Mouse (Mus musculus): ENCODE measurements around the gene Mlip.

Gene Mlip

DNA sequence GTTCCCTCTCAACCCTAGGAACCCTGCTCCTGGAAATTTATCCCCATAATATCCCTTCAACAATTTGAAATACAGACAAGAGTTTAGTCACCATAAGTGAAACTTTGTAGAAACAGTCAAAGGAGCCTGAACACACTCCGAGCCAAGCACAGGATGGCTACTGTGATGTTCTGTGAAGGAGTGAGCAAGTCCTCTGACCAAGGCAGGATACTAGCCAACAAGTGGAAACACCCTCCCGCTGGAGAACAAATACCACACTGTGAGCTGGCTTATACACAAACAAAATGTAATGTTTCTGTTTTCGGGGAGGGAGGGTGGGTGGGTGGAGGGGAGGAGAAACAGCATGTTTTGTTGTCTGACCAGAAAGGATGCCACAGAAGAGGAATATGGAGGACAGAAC lies 17.9 kb upstream of the Mlip start:
- no peak for TF ChIP-seq GATA4 (IDR thresholded peaks at IDR 0.05; ENCODE audit: insufficient replicate concordance, low read length)

DNA sequence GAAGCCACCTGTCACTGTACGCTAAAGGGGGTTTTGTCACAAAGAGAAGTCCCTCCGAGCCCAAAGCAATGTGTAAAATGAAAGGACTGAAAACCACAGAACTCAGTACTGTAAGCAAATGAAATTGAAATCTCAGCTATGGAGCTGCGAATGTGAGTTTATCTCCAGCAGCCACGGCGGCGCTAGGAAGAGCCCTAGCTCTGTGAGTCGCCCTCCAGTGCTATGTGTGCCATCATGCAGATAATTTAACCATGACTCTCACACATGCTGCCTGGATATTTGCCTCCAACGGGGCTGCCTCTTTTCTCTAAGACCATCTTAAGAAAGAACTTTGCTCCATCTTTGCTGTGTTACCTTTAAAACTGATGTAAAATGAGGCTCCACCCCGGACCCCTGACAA lies 16.5 kb upstream of the Mlip start:
- no peak for TF ChIP-seq GATA4 (IDR thresholded peaks at IDR 0.05; ENCODE audit: insufficient replicate concordance, low read length)

DNA sequence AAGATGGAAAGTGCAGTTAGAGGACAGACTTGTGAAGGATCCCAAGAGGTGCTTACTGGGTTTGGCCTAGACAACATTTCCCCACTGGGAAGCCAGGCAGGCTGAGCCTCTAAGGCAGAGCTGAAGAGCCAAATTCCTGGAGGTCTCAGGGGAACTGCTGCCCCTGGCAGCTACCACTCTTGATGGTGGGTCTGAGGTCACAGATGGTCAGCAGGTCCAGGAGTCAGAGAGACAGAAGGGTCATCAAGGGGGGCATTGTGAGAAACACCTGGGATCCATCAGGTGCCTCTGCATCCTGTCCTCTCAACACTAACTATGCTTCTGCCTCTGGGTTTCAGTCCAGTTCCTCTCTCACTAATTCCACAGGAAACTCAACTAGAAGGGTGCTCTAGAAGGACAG lies 10.1 kb upstream of the Mlip start:
- TF ChIP-seq GATA4 (IDR thresholded peaks at IDR 0.05; ENCODE audit: insufficient replicate concordance, low read length), result no peak

DNA sequence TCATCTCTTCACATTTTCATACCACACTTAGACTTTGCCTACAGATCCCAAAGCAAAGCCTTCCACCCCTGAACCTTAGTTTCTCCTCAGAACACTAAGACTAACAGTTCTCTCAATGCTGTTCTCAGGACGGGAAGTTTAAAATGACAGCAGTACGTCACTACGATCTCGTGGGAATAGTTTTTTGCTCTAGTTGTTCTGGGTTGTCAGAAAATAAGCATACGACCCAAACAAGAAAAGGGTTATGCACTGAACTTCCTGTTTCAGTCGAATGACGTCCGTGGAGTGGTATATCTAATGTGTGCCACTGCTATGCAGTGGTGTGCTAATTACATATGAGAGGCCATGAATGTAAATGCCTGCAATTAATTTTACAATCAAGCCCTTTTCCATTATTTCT lies 7.9 kb upstream of the Mlip start:
- no peak for TF ChIP-seq GATA4 (IDR thresholded peaks at IDR 0.05; ENCODE audit: insufficient replicate concordance, low read length)

DNA sequence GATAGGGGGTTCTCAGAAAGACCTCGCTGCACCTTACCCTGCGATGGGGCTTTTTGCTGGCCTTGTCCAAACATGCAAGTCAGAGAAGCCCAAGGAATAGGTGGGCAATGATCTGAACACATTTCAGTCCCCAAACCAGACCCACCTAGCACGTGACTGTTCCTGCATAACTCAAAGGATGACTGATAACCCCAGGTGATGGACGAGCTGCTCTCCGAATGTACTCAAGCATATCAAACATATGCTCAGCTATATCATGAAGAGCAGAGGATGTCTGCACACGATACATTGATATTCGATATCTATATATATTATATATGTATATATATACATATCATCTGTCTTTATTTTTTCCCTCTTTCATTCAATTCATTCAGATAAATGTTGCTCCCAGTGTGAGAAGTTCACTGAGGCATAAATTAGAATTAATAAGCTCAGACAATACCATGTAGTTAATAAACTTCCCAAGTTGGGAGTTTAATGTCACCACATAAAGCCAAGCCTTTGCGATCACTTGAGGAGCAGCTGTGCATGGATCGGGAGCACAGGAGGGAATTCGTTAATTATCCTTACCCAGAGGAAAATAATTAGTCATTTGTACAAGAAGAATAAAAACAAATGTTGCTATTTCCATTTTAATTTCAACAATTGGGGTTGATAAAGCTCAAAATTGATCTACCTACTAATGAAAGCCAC lies 6.7 kb upstream of the Mlip start:
- TF ChIP-seq GATA4 (IDR thresholded peaks at IDR 0.05; ENCODE audit: insufficient replicate concordance, low read length), result no peak

DNA sequence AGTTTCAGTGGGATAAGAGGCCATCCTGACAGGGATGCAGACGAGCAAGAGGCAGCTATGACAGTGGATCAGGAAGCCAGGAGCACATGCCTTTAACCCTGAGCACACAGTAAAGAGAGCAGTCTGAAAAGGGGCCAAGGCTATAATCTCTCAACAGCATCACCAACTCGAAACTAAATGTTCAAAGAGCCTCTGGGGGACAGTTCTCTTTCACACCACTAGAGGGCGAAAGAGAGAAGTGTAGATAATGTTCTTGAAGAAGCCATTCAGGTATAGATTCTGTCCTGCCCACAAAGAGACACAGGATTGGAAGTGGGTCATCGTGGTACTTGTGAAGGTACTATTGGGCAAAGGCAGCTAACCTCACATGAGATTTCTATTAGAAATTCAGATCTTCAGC lies 1.2 kb upstream of the Mlip start:
- TF ChIP-seq GATA4 (IDR thresholded peaks at IDR 0.05; ENCODE audit: insufficient replicate concordance, low read length), result no peak

DNA sequence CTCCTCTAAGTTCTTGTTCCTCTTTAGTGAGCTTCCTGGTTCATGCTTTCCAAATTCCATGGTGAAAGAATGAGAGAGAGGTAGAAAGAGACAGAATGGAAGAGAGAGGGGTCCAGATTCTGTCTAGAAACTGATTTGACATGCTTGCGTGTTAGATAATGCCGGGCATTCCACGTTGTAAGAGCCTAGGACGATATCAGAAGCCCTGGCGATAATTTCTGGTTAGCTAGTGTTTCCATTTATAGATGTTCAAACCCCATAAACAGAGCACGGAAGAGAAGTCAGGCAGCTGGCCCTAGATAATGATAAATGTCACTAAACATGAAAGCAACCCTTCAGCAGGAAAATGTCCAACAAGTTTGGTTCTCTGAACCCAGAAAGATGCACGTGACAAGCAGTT lies 5.1 kb downstream of the Mlip start:
- TF ChIP-seq GATA4 (IDR thresholded peaks at IDR 0.05; ENCODE audit: insufficient replicate concordance, low read length), result no peak

DNA sequence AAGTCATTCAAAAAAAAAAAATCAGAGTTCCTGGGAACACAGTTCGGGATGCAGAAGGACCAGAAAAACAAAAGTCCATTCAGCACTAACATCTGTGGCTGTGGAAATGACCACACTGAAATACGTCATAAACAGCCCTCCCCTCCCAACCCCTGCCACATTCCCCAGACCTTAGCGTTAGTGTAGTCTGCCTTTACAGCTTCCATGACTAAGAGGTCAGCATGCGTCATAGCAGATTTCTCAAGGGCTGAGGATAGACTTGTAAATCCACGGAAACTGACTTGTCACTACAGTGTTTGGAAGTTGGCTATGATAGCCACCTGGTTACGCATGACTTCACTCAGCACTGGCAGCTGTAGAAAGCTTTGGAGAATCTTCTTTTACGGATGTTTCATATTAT lies 8.5 kb downstream of the Mlip start:
- no peak for TF ChIP-seq GATA4 (IDR thresholded peaks at IDR 0.05; ENCODE audit: insufficient replicate concordance, low read length)

DNA sequence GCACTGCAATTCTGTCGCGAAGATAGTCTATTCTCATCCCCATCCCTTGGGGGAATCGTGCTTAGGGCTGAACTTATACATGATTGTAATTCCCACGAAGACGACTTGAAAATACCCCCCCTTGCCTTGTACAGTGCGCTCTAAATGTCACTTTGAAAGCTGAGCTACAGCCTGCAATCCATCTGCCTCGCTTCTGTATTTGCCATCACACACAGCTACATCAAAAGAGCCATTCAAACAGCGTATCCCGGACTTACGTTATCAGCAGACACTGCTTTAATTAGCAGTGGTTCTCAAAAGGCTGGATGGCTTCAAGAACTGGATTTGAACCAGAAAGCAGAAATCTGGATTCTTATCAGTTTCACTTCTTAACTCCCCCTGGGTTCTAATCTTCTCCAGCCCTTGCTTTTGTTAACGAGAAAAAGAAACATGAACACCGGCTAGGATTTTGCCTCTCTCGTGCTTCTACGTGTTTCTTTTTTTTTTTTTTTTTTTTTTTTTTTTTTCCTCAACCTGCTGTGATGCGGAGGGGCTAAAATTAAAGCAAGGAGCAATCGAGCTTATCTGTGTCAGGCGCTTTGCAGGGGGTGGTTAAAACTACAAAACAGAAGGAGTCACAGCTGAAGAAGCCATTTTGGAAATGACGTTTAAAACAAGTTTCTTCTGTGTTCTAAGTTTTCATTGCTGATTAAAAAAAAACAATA lies 12.5 kb downstream of the Mlip start:
- no peak for TF ChIP-seq GATA4 (IDR thresholded peaks at IDR 0.05; ENCODE audit: insufficient replicate concordance, low read length)

DNA sequence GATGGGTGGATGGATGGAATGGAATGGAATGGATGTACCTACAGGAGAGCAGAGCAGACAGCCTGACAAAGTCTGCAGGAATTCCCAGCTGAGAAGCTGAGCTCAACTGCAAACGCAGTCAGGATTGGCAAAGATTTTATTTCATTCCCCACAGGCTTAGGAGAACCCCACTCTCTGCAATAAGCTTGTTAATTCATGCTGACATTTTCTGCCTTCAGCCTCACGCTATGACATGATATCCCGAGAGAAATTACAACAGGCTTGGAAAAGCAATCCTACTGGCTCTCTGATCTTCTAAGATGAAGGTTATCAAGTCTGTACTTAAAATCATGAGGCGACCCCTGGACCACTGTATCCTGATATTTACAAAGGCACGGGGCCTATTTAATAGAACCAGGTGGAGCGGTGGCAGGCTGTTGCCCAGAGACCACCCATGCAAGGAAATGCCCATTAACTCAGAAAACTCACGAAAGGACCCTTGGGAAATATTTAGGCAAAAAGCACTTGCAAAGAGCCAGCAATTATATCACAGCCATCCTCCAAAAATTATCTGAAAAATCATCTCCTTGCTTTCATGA lies 13.1 kb downstream of the Mlip start:
- TF ChIP-seq GATA4 (IDR thresholded peaks at IDR 0.05; ENCODE audit: insufficient replicate concordance, low read length), result no peak

DNA sequence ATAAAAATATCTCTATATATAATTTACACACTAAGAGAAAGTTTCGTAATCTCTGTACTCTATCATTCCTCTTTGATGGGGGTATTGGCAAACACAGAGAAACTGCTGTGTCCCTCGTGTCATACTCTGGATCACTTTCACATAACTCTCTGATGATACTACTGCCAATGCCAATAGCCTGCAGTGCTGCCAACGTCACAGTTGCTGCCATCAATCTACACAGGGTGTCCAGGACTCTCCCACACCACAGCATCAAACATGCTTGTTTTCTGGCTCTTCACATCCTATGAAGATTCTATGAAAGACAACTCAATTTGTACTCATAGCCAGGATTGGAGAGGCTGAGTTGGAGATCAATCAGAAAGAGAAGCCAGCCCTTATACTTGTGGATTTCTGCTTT lies 17.4 kb downstream of the Mlip start:
- TF ChIP-seq GATA4 (IDR thresholded peaks at IDR 0.05; ENCODE audit: insufficient replicate concordance, low read length), result no peak

DNA sequence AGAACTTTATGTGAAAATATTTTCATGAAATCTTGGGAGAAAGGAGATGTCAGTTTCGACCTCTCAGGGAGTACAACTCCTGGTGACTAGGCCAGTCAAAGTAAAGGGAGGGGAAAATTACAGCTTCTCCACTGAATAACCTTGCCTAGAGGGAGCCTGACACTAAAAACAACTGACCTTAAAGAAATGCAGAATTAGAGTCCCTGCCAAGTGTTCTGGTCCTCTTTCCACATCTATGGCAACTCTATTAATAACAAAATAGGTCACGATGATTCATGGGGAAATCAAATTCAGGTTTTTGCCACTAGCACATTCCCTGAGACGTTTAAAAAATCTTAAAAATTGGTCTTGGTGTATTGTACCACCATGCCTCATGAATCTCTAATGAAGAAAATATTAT lies 34.4 kb downstream of the Mlip start:
- no peak for TF ChIP-seq GATA4 (IDR thresholded peaks at IDR 0.05; ENCODE audit: insufficient replicate concordance, low read length)

DNA sequence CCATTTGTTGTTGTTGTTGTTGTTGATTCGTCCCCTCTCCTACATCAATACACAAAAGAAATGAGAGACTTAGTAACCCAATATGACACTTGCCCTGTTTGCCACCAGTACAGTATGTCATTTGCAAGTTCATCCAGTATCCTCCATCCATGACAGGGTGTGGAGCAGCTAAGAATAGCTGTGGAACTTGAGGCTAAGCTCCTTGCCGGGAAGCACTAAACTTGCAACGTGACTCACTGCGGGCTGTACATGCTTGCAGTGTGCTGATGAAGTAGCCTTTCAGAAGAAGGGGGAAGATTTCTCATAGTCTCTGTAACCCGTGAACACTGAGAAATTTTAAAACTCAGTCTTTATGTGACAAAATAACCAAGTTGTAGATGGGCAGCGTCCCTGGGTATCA lies 42.2 kb downstream of the Mlip start:
- TF ChIP-seq GATA4 (IDR thresholded peaks at IDR 0.05; ENCODE audit: insufficient replicate concordance, low read length), result no peak

DNA sequence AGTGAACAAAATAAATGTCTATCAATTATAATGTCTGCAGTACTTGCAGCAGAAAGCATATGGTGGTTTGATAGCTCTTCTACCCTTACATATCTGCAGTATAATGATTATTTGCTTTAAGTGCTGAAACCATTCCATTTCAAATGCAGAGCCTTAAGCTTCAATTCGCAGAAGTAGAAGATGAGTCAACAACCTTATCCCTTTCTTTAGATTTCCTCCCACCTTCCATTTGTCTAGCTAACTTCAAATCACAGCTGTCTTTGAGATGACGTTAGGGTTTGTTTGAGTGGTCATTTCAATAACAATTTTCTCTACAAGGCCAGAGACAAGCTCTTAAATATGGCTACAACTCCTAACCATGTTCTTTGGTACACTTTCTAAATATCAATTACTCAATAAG lies 47.4 kb downstream of the Mlip start:
- no peak for TF ChIP-seq GATA4 (IDR thresholded peaks at IDR 0.05; ENCODE audit: insufficient replicate concordance, low read length)

DNA sequence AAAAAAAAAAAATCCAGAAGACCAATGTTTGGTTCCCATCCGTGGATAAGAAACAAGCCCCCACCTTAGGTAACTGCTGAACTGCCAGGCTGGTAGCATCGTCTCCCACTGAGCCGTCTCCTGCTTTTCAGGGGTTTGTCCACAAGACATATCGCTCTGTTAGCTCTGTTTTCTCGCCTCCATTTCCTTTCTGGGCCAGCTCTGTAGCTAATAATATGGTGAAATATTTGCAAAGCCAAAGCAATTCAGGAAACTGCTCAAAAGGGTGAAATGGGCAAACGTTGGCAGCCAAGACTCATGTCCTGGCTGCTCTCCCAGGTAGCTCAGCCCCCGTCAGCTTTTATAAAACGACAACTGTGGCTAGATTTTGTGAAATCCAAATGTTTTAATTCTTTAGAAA lies 50.4 kb downstream of the Mlip start:
- no peak for TF ChIP-seq GATA4 (IDR thresholded peaks at IDR 0.05; ENCODE audit: insufficient replicate concordance, low read length)

DNA sequence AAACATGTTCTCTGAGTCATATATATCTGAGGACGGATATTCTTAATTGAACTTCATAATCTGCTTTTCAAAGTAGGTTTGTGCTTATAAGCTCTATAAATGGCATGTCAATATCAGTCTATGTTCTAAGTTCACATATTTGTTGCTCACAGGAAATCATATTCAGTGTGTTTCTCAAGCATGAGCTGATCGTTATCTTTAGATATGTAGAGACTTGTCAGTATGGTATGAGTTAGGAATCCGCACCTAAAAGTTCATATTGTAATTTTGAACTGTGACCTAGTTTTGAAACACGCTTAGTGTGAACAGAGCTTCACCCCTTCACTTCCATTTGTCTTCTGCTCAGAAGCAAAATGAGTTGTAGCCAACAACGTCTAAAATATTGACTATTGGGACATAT lies 64.8 kb downstream of the Mlip start:
- no peak for TF ChIP-seq GATA4 (IDR thresholded peaks at IDR 0.05; ENCODE audit: insufficient replicate concordance, low read length)

DNA sequence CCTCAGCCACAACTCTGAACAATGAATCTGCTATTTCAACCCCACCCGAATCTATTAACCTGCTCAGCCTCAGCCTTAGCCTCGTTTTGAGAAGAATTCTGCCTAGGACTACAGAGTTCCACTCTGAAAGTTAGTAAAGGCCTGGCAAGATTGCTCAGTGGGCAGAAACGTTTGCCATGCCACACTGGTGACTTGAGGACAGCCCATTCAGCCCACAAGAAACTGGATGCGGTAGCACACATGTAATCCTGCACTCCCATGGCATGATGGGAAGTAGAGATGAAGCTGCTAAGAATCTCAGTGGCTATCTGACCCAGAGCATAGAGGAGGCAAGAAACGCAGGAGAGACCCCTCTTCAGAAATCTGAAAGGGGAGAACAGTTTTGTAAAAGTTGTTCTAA lies 73.4 kb downstream of the Mlip start:
- TF ChIP-seq GATA4 (IDR thresholded peaks at IDR 0.05; ENCODE audit: insufficient replicate concordance, low read length), result no peak

Data from liver, adult (tissue).